Mouse (Mus musculus) left cerebral cortex, postnatal 14 days (tissue): Measurements from ENCODE around the gene Twf2. TPM values are rescaled to one million over a fixed set of nuclear protein-coding genes. Genes with fewer than 3 reads are reported as not detected.

ENCODE experiments used
- DNase-seq, 2 experiments: peaks; one replicate each; pipeline ENCODE4 v3.0.0; 2021 to 2022; ENCODE audit warnings: low spot score in 2 of 2, mixed read lengths in 1 of 2
- intact Hi-C: fragments of 180-260 bp; cut with DNase I; formaldehyde crosslinking; loops from one replicate; pipeline ENCODE4 v1.15.1; 2025
- microRNA-seq, 2 experiments: library from miRNA; unstranded; fragments of <30 nt; microRNA quantifications; one replicate each; pipeline ENCODE4 v1.2.0; 2022
- total RNA-seq, 2 experiments: library from RNA; stranded (reverse); gene quantifications; 2 replicates each; pipeline ENCODE4 v1.2.3; 2021

Twf2 gene
- total RNA-seq, 2 experiments from 2014 or later: 61.6 to 64.0 TPM

DNA sequence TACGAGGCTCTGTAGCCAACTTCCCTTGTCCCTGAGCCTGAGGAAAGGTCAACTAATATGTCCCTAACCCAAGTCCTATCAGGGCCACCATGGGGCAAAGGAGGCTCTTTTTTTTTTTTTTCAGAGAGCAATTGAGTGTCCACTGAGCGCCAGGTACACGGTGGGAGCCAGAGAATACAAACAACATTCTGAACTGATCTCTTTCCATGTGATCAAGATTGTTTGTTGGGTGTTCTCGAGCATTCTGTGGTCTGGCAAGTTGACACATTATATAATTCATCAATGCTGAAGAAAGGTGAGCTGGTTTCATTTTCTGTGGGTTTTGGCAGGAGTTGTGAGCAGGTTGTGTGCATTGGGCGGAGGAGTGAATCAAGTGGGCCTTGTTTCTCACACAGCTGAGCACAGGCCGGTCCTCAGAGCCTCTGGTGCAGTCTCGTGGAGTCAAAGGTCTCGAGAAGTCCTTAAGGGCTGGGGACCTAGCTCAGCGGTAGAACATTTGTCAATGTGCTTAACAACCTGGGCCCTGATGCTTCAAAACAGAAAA, 60.5 kb downstream of the Twf2 start:
- no peak for DNase-seq
- intact Hi-C loops: no loop called here

Small RNAs within 50 kb of the gene (microRNA-seq; reads per million reads assigned to microRNA genes)
- gene Mir135a-1 (20.8 to 31.3 reads per million in 2 experiments), gene Mirlet7g (57,426 to 77,369 reads per million in 2 experiments)

Other genes starting within 250 kb of the Twf2 start
- 1 to 10 TPM in 1 of 2 experiments, under 1 TPM in 1; 0.97 to 1.4 TPM for gene Col6a5, start 242.5 kb upstream of the Twf2 start, total RNA-seq
- 1 to 10 TPM; 2.5 to 3.3 TPM for gene Col6a4, start 106.3 kb upstream of the Twf2 start, total RNA-seq
- gene Glyctk, start 45.0 kb upstream of the Twf2 start, total RNA-seq: 1 to 10 TPM; 4.8 to 5.6 TPM
- 100 to 1,000 TPM; 146 to 149 TPM for gene Wdr82, start 32.2 kb upstream of the Twf2 start, total RNA-seq
- 10 to 100 TPM; 16.8 to 19.0 TPM for gene Ppm1m, start 3.4 kb upstream of the Twf2 start, total RNA-seq
- 1 to 10 TPM; 1.0 to 1.2 TPM for gene Tlr9, start 19.5 kb downstream of the Twf2 start, total RNA-seq
- gene Alas1, start 45.5 kb downstream of the Twf2 start, total RNA-seq: 100 to 1,000 TPM; 140 to 154 TPM
- 10 to 100 TPM; 17.7 to 19.3 TPM for gene Poc1a, start 78.0 kb downstream of the Twf2 start, total RNA-seq
- gene Dusp7, start 165.5 kb downstream of the Twf2 start, total RNA-seq: 100 to 1,000 TPM in 1 of 2 experiments, 10 to 100 TPM in 1; 95.1 to 102 TPM
- gene Rpl29, start 226.3 kb downstream of the Twf2 start, total RNA-seq: 100 to 1,000 TPM; 336 to 343 TPM
- gene Acy1, start 235.2 kb downstream of the Twf2 start, total RNA-seq: 10 to 100 TPM in 1 of 2 experiments, 1 to 10 TPM in 1; 7.9 to 11.1 TPM
- 1 to 10 TPM; 7.7 to 8.1 TPM for gene Abhd14b, start 244.4 kb downstream of the Twf2 start, total RNA-seq
- gene Abhd14a, start 244.6 kb downstream of the Twf2 start, total RNA-seq: 10 to 100 TPM; 48.7 to 54.1 TPM